Mouse (Mus musculus) frontal cortex, postnatal 36 days (tissue): Measurements from ENCODE around the gene Gm49394.
A peak's percentile ranks its signal among the peaks of the same experiment; 100 is the strongest.

Experiments used
- DNase-seq, 2 experiments: peaks; one replicate each; pipeline ENCODE4 v3.0.0; 2022; ENCODE audit warnings: low spot score in 2 of 2

Gene Gm49394

DNA sequence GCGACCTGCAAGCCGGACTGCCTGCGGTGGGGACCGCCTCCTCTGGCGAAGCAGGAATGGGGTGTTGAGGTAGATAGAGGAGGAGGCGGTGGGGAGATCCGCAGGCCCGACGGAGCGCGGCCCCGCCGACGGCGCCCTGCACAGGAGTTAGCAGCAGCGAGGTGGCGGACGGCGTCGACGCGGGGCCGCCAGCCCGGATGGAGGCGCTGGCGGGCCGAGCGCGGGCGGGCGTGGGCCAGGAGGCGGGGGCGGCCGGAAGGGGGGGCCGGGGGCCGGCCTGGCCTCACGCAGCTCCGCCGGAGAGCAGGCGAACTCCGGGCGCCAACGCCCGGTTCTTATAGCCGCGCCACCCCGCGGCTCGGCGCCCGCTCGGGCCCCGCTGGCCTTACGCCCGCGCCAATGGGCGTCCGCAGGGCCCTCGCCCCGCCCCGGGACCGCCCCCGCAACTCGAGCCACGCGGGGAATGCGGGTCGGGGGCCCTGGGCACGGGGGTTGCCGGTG is 10.5 kb downstream of the Gm49394 start:
- no peak for DNase-seq

DNA sequence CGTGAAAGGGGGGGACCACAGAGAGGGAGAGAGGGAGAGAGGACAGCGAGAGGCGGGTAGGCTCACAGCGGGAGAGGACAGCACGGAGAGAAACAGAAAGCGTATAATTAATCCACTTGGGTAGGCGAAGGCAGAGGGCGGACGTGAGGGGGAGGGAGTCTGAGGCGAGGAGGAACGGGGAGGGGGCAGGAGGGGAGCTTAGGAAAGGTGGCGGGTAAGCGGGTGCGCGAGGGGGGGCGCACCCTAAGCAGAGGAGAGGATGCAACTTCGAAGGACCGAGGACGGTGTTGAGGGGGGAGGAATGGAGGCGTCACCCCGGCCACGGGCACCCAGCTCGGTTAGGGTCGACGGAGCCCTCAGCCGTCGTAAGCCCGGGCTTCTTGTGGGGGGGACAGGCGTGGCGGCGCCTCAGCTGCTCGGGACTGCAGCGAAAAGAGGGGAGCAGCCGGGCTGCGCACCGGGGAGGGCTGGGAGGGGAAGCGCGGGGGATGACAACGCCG is 11.0 kb downstream of the Gm49394 start:
- no peak for DNase-seq

- no peak for DNase-seq
These were observed 11.7 kb downstream of the Gm49394 start for GRCm38 (mm10) chr7:142657821-142658614.

DNA sequence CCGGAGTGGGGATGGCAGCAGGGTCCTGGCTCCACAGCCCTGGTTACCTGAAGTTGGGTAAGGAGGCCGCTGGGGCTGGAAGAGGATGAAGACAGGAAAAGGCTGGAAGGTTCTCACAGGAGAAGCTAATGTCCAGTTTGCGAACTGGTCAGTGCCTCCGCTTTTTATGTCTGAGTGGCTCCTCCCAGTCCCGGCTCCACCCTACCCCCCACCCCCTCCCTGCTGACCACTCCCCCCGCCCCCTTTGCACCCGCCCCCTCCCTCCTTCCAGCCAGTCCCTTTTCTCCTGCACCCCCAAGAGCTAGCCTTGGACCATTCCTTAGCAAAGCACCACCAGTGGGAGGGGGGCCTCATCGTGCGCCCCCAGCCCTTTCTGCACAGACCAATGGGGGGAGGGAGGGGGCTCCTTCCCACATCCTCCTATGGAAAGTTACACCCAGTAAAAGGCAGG is 12.4 kb downstream of the Gm49394 start:
- no peak for DNase-seq

- no peak for DNase-seq
These were observed 13.7 kb downstream of the Gm49394 start for GRCm38 (mm10) chr7:142656055-142656454.

DNA sequence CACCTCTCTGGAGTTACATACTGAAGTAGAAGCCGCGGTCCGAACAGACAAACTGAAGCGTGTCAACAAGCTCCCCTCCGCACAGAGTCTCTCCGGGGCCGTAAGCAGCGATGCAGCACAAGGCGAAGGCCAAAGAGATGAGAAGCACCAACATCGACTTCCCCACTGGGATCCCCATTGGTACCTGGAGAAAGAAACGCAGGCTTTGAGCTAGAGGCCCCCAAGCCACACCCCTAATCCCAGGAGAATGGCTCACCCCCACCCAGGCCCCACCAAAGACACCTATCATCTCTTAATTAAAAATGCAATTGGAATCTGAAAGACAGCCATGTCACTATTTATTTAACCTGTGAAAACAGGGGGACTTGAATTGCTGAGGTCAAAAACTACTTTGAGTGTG is 14.1 kb downstream of the Gm49394 start:
- no peak for DNase-seq

- no peak for DNase-seq
These were observed 16.0 kb downstream of the Gm49394 start for GRCm38 (mm10) chr7:142653726-142654125.

DNA sequence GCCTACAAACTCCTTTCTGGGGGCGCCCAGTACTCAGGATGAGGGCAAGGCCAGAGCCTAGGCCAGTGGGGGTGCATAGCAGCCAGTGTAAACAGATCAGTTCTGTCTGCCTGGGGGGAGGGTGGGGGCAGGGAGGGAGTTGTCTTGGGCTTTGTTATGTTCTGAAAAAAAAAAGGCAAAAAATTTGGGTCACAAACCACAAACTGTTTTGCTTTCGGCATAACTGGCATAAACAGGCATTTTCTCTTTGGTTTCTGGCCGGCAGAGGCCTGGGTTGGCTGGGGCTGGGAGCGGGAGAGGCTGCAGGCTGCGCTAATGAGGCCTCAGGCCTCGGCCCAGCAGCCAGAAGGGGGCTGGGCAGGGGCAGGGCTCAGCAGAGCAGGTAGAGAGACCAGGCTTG is 23.1 kb downstream of the Gm49394 start:
- DNase-seq: no peak

- no peak for DNase-seq
These were observed 24.7 kb downstream of the Gm49394 start for GRCm38 (mm10) chr7:142645045-142645444.

- DNase-seq: no peak
These were observed 33.6 kb downstream of the Gm49394 start for GRCm38 (mm10) chr7:142636178-142636577.

DNA sequence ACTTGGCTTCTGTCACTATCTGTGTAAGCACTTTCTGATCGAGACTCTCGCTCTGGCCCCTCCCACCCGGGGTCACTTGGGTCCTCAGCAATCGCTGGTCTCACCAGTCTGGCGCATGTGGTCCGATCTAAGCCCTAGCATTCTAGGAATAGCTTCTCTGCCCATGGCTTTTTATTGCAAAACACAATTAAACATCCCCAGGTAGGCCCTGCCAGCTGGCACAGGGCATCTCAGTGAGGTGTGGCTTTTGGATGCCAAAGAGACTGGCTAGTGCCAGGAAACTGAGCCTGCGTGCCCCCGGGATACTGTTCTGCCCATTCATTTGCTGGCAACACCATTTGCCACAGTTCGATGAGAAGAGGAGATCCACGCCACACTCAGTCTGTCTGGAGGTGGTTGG is 39.1 kb downstream of the Gm49394 start:
- no peak for DNase-seq

DNA sequence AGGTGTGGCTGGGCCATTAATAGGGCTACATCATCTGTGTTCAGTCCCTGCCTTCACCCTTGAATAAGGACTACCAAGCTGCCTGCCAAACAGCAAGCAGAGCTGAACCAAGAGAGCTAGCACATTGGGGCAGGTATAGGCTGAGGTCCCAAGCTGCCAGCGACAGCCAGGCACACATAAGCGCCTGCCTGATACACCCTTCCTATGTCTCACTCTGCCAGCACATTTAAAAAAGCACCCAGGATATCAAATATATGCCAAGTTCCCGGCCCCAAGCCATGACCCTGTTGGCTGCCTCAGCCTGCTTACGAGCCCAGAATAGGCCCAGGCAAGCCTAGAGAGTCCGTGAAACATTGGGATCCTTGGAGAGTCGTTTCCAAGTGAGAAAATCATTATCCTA is 39.9 kb downstream of the Gm49394 start:
- DNase-seq: no peak

DNA sequence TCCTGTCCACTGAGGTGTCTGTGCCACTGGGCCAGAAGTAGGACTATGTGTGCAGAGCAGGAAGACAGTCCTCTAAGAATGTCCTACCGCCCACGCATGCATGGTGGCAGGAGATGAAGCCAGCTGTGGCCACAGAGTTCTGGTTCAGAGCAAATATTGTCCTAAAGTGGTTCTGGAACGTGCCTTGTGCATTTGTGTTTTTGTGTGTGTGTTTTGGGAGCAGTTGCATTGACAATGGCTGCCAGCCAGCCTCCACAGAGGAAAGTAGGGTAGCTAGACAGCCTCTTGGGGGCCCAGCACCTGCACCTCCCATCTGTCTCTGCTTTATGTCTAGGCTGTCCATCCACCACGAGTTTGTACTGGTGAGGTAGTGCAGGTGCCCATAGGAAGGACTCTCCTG is 47.6 kb downstream of the Gm49394 start:
- no peak for DNase-seq

DNA sequence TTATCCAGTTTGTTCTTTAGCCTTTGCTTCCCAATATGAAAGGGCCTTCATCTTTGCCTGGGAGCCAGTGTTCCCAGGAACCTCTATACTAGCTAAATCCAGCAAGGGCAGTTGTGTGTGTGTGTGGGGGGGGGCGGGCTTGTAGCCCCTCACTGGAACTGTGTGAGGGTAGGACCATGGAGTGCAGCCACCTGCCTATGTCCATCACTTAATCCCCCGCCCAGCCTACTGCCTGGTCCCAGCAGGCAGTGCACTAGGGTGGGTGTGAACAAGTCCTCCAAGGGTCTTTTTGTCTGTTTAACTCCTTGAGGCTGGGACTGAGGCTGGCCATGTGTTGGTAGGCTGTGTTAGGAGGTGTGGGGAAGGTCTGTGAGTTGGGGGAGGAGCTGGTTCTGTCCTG is 56.7 kb downstream of the Gm49394 start:
- no peak for DNase-seq

GRCm38 (mm10) chr7:142610627-142611406 is 58.9 kb downstream of the Gm49394 start:
- DNase-seq: peak; percentile 29 to 51

- no peak for DNase-seq
These were observed 68.8 kb downstream of the Gm49394 start for GRCm38 (mm10) chr7:142600921-142601320.
